Mouse (Mus musculus): ENCODE results near the gene Cpeb3.

GRCm38 (mm10) chr19:37074276-37074675 lies 134.1 kb downstream of the Cpeb3 start:
- no peak for TF ChIP-seq GATA1 (IDR thresholded peaks at IDR 0.05; ENCODE audit: low read length)
- no peak for TF ChIP-seq TAL1 (IDR thresholded peaks at IDR 0.05; ENCODE audit: low read length)
